Mouse (Mus musculus) neural tube, embryonic 15.5 days (tissue): ENCODE data around the gene Prune2. TPM values are rescaled to one million over a fixed set of nuclear protein-coding genes. Genes with fewer than 3 reads are reported as not detected.

Source experiments
- ATAC-seq: fragments of 200-750 bp; cut with Nextera tagmentation; 2 replicates; pipeline ENCODE4 v1.8.0; 2017; ENCODE audit warnings: mild to moderate bottlenecking, moderate TSS enrichment, moderate library complexity; ENCODE audit not compliant: low FRiP score
- H3K27ac ChIP-seq: fragments of 300-500 bp; sonication (generic); replicated peaks from 2 replicates; pipeline ENCODE4 v1.5.1; 2015; ENCODE audit warnings: mild to moderate bottlenecking, inconsistent platforms
- H3K27me3 ChIP-seq: fragments of 300-500 bp; sonication (generic); replicated peaks from 2 replicates; pipeline ENCODE4 v1.6.1; 2015; ENCODE audit warnings: inconsistent platforms
- H3K36me3 ChIP-seq: fragments of 300-500 bp; sonication (generic); 2 replicates; pipeline ENCODE4 v1.6.1; 2015; ENCODE audit warnings: inconsistent platforms
- H3K4me1 ChIP-seq: fragments of 300-500 bp; sonication (generic); 2 replicates; pipeline ENCODE4 v1.6.1; 2015; ENCODE audit warnings: inconsistent platforms
- H3K4me2 ChIP-seq: fragments of 300-500 bp; sonication (generic); 2 replicates; pipeline ENCODE4 v1.6.1; 2015; ENCODE audit warnings: inconsistent platforms, mild to moderate bottlenecking, moderate library complexity
- H3K4me3 ChIP-seq: fragments of 300-500 bp; sonication (generic); replicated peaks from 2 replicates; pipeline ENCODE4 v1.5.1; 2015; ENCODE audit warnings: mild to moderate bottlenecking, inconsistent platforms
- H3K9ac ChIP-seq: fragments of 300-500 bp; sonication (generic); replicated peaks from 2 replicates; pipeline ENCODE4 v1.6.1; 2015; ENCODE audit warnings: mild to moderate bottlenecking, inconsistent platforms
- H3K9me3 ChIP-seq: fragments of 300-500 bp; sonication (generic); replicated peaks from 2 replicates; pipeline ENCODE4 v1.6.1; 2016; ENCODE audit warnings: inconsistent platforms
- WGBS: fragments of 180-500 bp; shearing (Covaris S2); methylation state at CpG from one replicate; pipeline ENCODE4 v1.1.7; 2015; ENCODE audit warnings: mixed read lengths; 5-methylcytosine and 5-hydroxymethylcytosine counted together
- polyA plus RNA-seq: library from polyadenylated mRNA; unstranded; fragments of >200 nt; fragmentation: Nextera tagmentation; extraction: Ambion mirVana; gene quantifications from 2 replicates; pipeline ENCODE4 v1.2.1, GENCODE M21; 2015

The Prune2 gene
- polyA plus RNA-seq, 1 experiment from 2014 or later: 11.5 TPM

DNA sequence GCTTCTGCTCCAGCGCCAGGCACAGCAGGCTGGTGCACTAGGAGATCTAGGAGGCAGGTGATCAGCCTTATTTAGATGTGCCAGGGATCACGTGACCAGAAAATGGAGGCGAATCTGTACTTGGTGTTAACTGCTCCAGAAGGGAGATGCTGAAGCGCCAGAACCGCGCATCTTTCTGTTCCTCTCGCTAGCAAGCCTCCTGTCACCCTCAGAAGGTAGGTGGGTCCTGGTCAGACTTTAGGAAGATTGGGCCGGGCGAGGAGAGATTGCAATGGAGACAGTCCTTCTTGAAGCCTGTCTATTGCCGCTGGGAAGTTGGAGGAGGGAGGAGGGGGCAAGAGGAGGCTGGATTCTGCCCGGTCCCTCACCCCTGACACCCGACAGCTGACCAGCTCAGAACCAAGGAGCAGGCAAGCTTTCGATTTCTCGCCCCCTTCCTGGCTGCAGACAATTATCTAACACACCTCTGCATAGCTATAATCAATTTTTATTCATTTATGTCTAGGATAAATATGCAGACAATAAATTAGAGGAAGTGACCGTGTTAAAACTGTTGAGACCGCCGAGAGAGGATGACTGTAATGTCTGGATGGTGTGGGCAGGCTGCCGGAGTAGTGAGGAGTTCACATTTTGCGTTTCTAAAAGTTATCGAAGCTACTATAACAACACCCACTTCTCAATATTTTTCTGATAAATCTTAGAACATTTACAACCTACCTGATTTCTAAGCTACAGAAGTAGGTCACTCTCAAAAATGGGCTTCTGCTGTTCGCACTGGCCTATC, 181.0 kb downstream of the Prune2 start:
- Histone ChIP-seq H3K27me3 (no peaks in the 10 kb centered on the region), H3K4me3 (peak overlapping the region; percentile 48), H3K4me2 (peak overlapping the region; percentile 62), H3K27ac (no peak overlapping the region; the same call in 1 of the 2 replicates), H3K9ac (peak overlapping the region; percentile 58), H3K36me3 (no peaks in the 10 kb centered on the region), H3K4me1 (peaks cover 10% of the 10 kb centered on the region; the same call in 1 of the 2 replicates), H3K9me3 (no peaks in the 10 kb centered on the region)
- ATAC-seq: peak; percentile 95
- WGBS: 11% methylated on average over 21 of the region's 21 CpGs

DNA sequence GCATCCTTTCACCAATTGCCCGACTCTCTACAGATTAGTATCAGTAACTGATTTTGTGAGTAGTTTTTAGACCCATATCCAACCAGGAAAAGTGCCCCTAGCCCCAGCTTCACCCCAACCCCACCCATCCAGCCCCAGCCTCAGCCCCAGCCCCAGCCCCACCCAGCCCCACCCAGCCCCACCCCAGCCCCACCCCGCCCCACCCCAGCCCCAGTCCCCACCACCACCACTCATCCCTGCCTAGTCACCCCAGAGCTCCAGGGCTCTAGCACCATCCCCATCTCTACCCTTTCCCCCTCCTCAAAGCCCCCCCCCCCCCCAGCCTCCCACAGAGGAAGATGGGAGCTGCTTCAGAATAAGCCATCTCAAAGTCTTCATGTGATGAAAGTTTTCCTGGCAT, 181.7 kb downstream of the Prune2 start:
- Histone ChIP-seq H3K4me1 (peaks cover 10% of the 10 kb centered on the region; the same call in 1 of the 2 replicates), H3K4me3 (peak overlapping the region; percentile 48; the same call in 1 of the 2 replicates), H3K9me3 (no peaks in the 10 kb centered on the region), H3K4me2 (peak overlapping the region; percentile 62), H3K27ac (no peak overlapping the region), H3K36me3 (no peaks in the 10 kb centered on the region), H3K9ac (no peak overlapping the region), H3K27me3 (no peaks in the 10 kb centered on the region)
- 43% methylated on average over 1 of the region's 2 CpGs for WGBS
- ATAC-seq: no peak

DNA sequence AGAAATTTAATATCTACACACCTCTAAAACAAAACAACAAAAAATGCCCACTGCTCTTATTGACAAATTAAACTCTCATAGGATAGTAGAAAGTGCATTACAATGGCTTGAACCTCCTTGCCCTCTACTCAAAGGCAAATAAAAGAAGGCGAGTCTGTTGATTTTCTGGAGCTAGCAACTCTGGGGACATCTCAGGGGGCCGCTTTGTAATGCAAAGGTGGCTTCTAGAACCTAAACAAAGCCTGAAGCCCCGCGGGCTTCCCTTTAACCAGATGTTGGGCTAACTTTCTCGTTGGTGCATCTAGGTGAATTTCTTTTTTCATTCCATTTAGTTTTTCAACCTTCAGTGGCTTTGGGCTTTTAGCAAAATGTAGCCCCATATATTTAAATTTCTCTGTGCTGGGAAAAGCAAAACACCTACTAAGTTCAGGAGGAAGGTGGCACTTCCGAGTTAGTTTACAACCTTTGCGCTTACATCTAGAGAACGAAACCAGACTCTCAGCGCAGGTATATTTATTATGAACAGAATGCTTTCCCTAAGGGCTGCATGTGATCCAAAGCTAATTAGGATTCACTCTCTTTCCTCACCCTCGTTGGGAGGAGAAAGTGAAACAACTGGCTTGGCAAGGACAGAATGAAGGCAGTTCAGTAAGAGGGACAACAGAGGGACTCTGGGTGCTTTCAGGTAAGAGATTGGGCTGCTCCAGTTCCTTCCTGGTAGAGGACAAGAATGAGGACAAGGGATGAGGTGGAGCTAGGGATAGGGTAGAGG, 182.4 kb downstream of the Prune2 start:
- peaks cover 10% of the 10 kb centered on the region; the same call in 1 of the 2 replicates for H3K4me1 ChIP-seq
- no peak overlapping the region for H3K4me3 ChIP-seq
- no peak overlapping the region for H3K9ac ChIP-seq
- no peak overlapping the region for H3K27ac ChIP-seq
- WGBS: 25% methylated on average over 10 of the region's 10 CpGs
- no peaks in the 10 kb centered on the region for H3K9me3 ChIP-seq
- no peaks in the 10 kb centered on the region for H3K36me3 ChIP-seq
- ATAC-seq: no peak
- no peaks in the 10 kb centered on the region for H3K27me3 ChIP-seq
- no peak overlapping the region for H3K4me2 ChIP-seq

DNA sequence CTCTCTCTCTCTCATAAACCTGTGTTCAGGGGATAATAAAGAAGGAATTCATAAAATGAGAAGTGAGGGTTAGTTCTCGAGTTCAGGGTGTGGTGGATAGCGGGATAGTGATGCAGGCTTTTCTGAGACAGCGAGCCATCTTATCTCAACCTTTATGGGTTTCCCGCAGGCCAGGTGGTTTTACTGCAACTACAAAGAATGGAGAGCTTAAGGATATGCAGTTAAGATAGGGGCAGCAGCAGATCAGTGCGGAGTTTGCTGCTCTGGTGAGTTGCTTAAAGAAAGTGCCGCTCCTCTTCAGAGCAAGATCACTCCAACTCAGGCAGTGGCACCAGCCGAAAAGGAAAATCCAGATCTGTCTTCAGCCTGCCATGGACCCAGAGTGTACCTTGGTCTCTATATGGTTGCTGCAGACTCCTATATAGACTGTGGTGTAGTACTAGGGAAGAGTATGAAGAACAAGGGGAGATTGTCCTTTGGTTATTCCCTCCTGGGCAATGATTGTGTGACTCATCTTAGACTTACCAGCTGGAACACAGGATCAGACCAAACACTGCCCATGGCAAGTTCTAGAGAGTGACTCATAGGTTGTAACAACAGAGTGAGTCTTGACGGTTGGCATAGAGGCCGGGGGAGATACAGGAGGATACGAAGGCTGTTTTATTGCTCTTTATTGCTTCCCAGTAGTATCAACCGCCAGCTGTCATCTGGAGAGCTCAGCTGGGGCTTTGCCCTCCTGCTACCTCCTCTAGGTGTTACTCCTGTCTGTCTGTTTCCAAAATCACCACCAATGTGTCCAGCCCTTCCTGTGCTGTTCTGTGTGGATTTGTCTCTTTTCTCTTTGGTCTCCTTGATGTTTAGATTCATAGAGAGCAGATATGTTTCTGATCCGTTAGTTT, 184.3 kb downstream of the Prune2 start:
- Histone ChIP-seq H3K27ac (no peak overlapping the region), H3K4me1 (peaks cover 10% of the 10 kb centered on the region; the same call in 1 of the 2 replicates), H3K4me3 (no peak overlapping the region), H3K27me3 (no peaks in the 10 kb centered on the region), H3K36me3 (no peaks in the 10 kb centered on the region), H3K4me2 (no peak overlapping the region), H3K9ac (no peak overlapping the region), H3K9me3 (no peaks in the 10 kb centered on the region)
- WGBS: 66% methylated on average over 12 of the region's 12 CpGs
- no peak for ATAC-seq

DNA sequence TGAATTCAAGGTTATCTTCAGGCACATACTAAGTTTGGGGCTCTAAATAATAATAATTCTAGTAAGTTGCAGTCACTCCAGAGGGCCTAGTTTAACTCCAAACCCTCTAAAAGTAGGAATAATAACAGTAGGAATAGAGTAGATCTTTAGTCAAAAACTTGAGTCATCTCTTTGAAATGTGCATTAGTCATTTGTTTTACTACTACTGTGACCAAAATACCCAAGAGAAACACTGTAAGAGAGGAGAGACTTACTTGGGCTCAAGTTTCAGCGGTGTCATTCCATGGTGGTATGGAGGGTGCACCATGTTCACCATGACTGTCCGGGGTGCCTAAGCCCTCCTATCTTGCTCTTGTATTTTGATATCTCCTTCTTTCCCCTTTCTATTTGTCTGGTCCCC, 187.3 kb downstream of the Prune2 start:
- no peaks in the 10 kb centered on the region for H3K27me3 ChIP-seq
- no peak overlapping the region for H3K9ac ChIP-seq
- 95% methylated on average over 2 of the region's 2 CpGs for WGBS
- H3K27ac ChIP-seq: no peak overlapping the region
- H3K4me2 ChIP-seq: no peak overlapping the region
- no peaks in the 10 kb centered on the region for H3K4me1 ChIP-seq
- no peak overlapping the region for H3K4me3 ChIP-seq
- no peaks in the 10 kb centered on the region for H3K36me3 ChIP-seq
- ATAC-seq: no peak
- no peaks in the 10 kb centered on the region for H3K9me3 ChIP-seq

DNA sequence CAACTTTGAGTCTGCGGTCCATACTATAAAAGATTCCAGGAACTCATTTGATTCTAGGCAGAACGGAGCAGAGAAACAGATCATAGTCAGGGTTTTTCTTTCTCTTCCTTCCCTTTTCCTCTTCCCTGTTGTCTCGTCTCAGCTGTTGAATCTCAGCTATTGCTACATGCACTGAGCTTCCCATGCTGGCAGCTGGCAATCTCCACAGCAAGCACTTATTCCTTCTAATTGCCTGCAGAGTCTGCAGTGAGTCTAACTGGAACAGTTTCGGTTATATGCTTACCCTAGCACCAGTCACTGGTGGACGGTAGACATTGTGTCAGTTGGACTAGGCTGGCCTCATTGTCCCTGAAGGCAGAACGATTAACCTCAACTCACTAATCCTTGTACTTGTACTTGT, 188.3 kb downstream of the Prune2 start:
- no peaks in the 10 kb centered on the region for H3K4me1 ChIP-seq
- H3K27ac ChIP-seq: no peak overlapping the region
- H3K36me3 ChIP-seq: no peaks in the 10 kb centered on the region
- 86% methylated on average over 6 of the region's 6 CpGs for WGBS
- no peaks in the 10 kb centered on the region for H3K27me3 ChIP-seq
- no peaks in the 10 kb centered on the region for H3K9me3 ChIP-seq
- H3K9ac ChIP-seq: no peak overlapping the region
- ATAC-seq: no peak
- H3K4me3 ChIP-seq: no peak overlapping the region
- H3K4me2 ChIP-seq: no peak overlapping the region

DNA sequence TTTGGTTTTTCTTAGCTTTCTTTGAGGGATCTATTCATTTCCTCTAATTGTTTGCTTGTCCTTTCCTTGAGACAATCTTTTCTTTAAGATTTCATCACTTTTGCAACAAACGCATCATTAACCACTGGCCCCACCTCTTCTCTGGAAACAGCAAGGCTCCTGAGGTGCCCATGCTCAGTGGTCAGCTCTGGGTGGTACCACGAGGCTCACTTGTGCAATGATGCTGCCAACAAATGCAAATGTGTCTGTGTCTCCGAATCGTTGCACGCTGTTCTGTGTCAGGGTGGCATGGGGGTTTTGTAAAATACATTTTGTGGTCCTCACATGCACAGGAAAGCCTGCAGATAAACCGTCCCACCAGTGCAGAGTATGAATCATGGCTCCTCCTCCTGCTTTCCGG, 194.1 kb downstream of the Prune2 start:
- no peaks in the 10 kb centered on the region for H3K36me3 ChIP-seq
- ATAC-seq: no peak
- H3K27me3 ChIP-seq: no peaks in the 10 kb centered on the region
- H3K9ac ChIP-seq: no peak overlapping the region
- H3K4me2 ChIP-seq: no peak overlapping the region
- WGBS: 82% methylated on average over 7 of the region's 7 CpGs
- H3K4me3 ChIP-seq: no peak overlapping the region
- no peaks in the 10 kb centered on the region for H3K9me3 ChIP-seq
- H3K4me1 ChIP-seq: no peaks in the 10 kb centered on the region
- H3K27ac ChIP-seq: no peak overlapping the region

DNA sequence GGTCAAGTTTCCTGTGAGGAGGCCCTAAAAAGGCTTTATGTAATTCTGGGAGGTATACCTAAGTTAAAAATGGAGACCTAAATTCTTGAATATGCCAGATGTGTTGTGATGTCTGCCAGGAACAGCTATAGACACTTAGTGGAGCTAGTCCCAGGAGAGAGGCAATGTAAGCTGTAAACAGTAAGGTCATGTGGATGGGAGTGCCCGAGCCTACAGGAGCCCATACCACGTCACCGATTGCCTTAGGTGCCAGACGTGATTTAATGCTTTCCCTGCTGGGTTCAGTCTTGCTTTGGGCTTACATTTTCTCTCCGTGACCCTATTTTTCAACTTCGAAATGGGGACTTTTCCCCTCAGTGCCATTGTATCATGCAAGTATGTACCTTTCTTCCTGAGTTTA, 195.9 kb downstream of the Prune2 start:
- Histone ChIP-seq H3K9me3 (no peaks in the 10 kb centered on the region), H3K9ac (no peak overlapping the region), H3K4me1 (no peaks in the 10 kb centered on the region), H3K27ac (no peak overlapping the region), H3K4me2 (no peak overlapping the region), H3K36me3 (no peaks in the 10 kb centered on the region), H3K27me3 (no peaks in the 10 kb centered on the region), H3K4me3 (no peak overlapping the region)
- no peak for ATAC-seq
- 78% methylated on average over 6 of the region's 6 CpGs for WGBS

DNA sequence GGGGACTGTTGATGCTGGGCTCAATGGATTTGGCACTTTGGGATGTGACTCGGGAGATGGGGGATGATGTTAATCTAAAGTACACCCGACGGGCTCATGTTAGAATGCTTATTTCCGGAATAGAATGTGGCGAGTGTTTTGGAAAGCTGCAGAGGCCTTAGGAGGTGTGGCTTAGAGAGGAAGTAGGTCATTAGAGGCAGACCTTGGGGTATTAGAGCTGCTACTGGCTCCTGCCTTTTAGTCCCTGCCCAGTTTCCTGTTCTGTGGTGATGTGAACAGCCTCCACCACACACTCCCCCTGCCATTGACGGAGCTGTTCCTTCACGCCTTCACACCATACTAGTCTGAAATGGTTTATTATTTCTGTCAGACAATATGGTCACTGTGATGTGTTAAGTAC, 196.5 kb downstream of the Prune2 start:
- H3K4me2 ChIP-seq: no peak overlapping the region
- no peaks in the 10 kb centered on the region for H3K4me1 ChIP-seq

DNA sequence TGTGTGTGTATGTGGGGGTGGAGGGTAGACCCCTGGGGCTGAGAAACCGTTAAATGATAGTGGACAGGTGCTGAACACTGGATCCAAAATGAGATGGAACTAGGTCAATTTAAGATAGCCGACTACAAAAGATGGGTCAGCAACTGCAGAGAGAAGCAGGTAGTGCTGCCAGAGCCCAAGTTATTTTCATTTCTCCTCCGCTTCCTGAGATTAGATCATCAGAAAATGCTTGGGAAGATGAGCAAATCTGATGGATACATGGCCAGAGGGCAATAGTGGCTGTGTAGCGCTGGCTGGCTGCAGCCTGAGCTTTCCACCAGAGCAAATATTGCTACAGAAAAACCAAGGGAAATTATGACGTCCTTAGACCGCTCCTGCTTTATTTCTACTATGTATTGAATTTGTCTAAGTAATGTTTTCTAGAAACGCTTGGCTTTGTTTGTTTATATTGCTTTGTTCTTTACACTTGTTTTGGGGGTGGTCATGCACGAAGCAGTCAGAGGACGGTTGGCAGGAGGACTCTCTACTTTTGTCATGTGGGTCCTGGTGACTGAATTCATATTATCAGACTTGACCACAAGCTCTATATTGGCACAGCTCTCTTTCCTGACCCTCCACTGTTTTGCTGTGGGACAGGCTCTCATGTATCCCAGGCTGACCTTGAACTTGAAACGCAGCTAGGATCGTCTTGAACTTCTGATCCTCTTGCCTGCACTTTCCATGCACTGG, 198.2 kb downstream of the Prune2 start:
- H3K9ac ChIP-seq: no peak overlapping the region
- H3K4me3 ChIP-seq: no peak overlapping the region
- H3K4me2 ChIP-seq: no peak overlapping the region
- no peaks in the 10 kb centered on the region for H3K4me1 ChIP-seq
- no peak for ATAC-seq
- no peak overlapping the region for H3K27ac ChIP-seq
- 85% methylated on average over 11 of the region's 11 CpGs for WGBS
- no peaks in the 10 kb centered on the region for H3K27me3 ChIP-seq
- H3K9me3 ChIP-seq: no peaks in the 10 kb centered on the region
- H3K36me3 ChIP-seq: no peaks in the 10 kb centered on the region

More for the DNA sequence above, 196.5 kb downstream of the Prune2 start:
- no peaks in the 10 kb centered on the region for H3K9me3 ChIP-seq
- H3K27me3 ChIP-seq: no peaks in the 10 kb centered on the region
- H3K36me3 ChIP-seq: no peaks in the 10 kb centered on the region
- H3K27ac ChIP-seq: no peak overlapping the region
- no peak overlapping the region for H3K9ac ChIP-seq
- no peak overlapping the region for H3K4me3 ChIP-seq
- 88% methylated on average over 7 of the region's 7 CpGs for WGBS
- no peak for ATAC-seq

DNA sequence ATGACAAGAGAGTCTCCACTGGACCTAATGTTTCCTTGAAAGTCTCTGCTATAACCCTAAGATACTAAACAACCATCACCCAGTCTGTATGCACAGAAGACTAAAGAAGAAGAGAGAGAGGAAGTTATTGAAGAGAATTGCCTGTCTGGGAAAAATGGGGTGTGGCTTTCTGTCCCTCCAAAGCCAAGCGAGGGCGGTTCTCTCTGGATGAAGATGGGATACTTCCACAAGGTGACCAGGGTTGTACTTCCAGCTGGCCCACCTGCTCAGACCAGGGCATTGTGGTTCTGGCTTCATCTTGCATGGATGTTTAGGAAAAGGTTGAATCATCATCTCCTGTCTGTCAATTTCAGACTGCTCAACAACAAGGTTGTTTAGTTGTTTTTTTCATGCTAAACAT, 199.3 kb downstream of the Prune2 start:
- Histone ChIP-seq H3K36me3 (no peaks in the 10 kb centered on the region), H3K27me3 (no peaks in the 10 kb centered on the region), H3K9ac (no peak overlapping the region), H3K4me3 (no peak overlapping the region), H3K27ac (no peak overlapping the region), H3K4me2 (no peak overlapping the region), H3K4me1 (no peaks in the 10 kb centered on the region), H3K9me3 (no peaks in the 10 kb centered on the region)
- 86% methylated on average over 2 of the region's 2 CpGs for WGBS
- no peak for ATAC-seq
